Mouse (Mus musculus): ENCODE data around the gene Edem3. TPM values are rescaled to one million over a fixed set of nuclear protein-coding genes. Genes with fewer than 3 reads are reported as not detected.
A peak's percentile ranks its signal among the peaks of the same experiment; 100 is the strongest.

Gene Edem3
- polyA plus RNA-seq (2012; rRNA removed), result 3.0 and 3.6 TPM in 2 replicates

DNA sequence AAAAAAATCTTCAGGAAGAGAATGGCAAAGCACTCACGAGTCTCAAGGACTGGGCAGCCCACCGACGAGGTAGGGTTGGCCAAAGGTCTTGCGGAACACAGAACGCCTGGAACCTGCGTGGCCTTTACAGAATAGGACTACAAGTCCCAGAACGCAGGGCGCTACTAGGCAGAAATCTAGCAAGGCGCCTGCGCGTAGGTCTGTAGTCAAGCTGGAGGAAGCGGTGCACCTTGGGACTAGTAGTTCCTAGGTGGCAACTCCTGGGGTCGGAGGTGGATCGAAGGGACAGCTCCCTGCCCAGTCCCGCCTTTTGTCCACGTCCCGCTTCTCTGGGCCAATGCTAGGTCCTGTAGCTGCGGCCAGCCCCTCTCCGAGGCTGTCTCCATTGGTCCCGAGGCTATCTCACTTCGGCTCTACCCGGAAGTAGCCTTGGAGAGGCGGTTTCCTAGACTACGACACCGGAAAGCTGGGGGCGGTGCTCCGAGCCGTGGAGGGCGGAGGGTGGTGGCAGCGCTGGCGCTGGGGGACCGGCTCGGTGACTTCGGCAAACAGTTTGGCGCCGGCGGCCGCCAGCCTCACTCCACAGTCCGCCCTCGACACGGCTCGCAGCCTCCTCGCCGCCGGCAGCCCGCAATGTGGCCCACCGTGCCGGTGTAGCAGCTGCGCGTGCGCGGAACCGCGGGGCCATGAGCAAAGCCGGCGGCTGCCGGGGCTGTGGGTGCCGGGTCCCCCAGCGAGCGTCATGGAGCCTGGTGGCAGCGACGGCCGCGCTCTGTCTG, at the start of gene Edem3:
Gene Edem3, plus strand, starts transcription at position 491 of the 779 bp plus-strand sequence.
- TF ChIP-seq POLR2A (IDR thresholded peaks at IDR 0.05; ENCODE audit: control insufficient read depth, low read depth, low read length), result peak; percentile 42
- TF ChIP-seq CTCF (IDR thresholded peaks at IDR 0.05; ENCODE audit: control insufficient read depth, insufficient read depth, insufficient replicate concordance, low read depth, low read length), result no peak
- H3K27ac ChIP-seq (ENCODE audit: control insufficient read depth, insufficient read depth, low read depth, low read length), result peak within 1 kb of the TSS; percentile 95
- H3K4me3 ChIP-seq (ENCODE audit: control insufficient read depth, low read depth, low read length), result peak within 1 kb of the TSS; percentile 99
- no peaks in the 10 kb centered on the region for H3K36me3 ChIP-seq (ENCODE audit: control insufficient read depth, insufficient read depth, low read length)
- no peaks in the 10 kb centered on the region; the same call in 1 of the 2 replicates for H3K4me1 ChIP-seq (ENCODE audit: control insufficient read depth, insufficient read depth, low read length)
- H3K27me3 ChIP-seq (ENCODE audit: control insufficient read depth, insufficient read depth, low read length), result no peaks in the 10 kb centered on the region

GRCm38 (mm10) chr1:151705723-151706396, 49.3 kb upstream of the Edem3 start:
- TF ChIP-seq POLR2A (IDR thresholded peaks at IDR 0.05; ENCODE audit: control insufficient read depth, low read depth, low read length), result no peak
- peak; percentile 55; the same call in 1 of the 2 replicates for TF ChIP-seq CTCF (IDR thresholded peaks at IDR 0.05; ENCODE audit: control insufficient read depth, insufficient read depth, insufficient replicate concordance, low read depth, low read length)
- Histone ChIP-seq H3K27me3 (ENCODE audit: control insufficient read depth, insufficient read depth, low read length) (no peaks in the 10 kb centered on the region), H3K4me1 (ENCODE audit: control insufficient read depth, insufficient read depth, low read length) (peaks cover 3% of the 10 kb centered on the region), H3K36me3 (ENCODE audit: control insufficient read depth, insufficient read depth, low read length) (no peaks in the 10 kb centered on the region), H3K27ac (ENCODE audit: control insufficient read depth, insufficient read depth, low read depth, low read length) (no peak overlapping the region), H3K4me3 (ENCODE audit: control insufficient read depth, low read depth, low read length) (no peak overlapping the region)

DNA sequence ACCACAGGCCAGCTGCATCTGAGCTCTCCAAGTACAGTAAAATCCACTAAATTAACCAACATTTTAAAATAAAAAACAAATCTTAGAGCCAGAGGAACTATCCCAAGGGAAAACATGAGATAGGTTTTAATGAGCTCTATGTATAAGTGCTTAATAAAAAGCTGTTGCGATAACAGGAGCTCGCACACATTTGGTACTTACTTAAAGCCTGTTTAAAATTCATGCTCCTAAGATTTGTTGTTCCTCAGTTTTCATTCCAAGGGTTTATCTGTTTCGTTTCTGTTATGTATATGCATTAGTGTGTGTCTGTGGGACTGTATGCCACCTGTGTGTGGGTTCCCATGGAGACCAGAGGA, 48.8 kb upstream of the Edem3 start:
- no peak overlapping the region for H3K4me3 ChIP-seq (ENCODE audit: control insufficient read depth, low read depth, low read length)
- no peak overlapping the region for H3K27ac ChIP-seq (ENCODE audit: control insufficient read depth, insufficient read depth, low read depth, low read length)
- H3K36me3 ChIP-seq (ENCODE audit: control insufficient read depth, insufficient read depth, low read length), result no peaks in the 10 kb centered on the region
- H3K27me3 ChIP-seq (ENCODE audit: control insufficient read depth, insufficient read depth, low read length), result no peaks in the 10 kb centered on the region
- TF ChIP-seq POLR2A (IDR thresholded peaks at IDR 0.05; ENCODE audit: control insufficient read depth, low read depth, low read length), result no peak
- TF ChIP-seq CTCF (IDR thresholded peaks at IDR 0.05; ENCODE audit: control insufficient read depth, insufficient read depth, insufficient replicate concordance, low read depth, low read length), result no peak
- peaks cover 3% of the 10 kb centered on the region for H3K4me1 ChIP-seq (ENCODE audit: control insufficient read depth, insufficient read depth, low read length)

GRCm38 (mm10) chr1:151708966-151709733, 46.0 kb upstream of the Edem3 start:
- Histone ChIP-seq H3K4me1 (ENCODE audit: control insufficient read depth, insufficient read depth, low read length) (peaks cover 3% of the 10 kb centered on the region), H3K36me3 (ENCODE audit: control insufficient read depth, insufficient read depth, low read length) (no peaks in the 10 kb centered on the region), H3K4me3 (ENCODE audit: control insufficient read depth, low read depth, low read length) (no peak overlapping the region), H3K27me3 (ENCODE audit: control insufficient read depth, insufficient read depth, low read length) (no peaks in the 10 kb centered on the region), H3K27ac (ENCODE audit: control insufficient read depth, insufficient read depth, low read depth, low read length) (no peak overlapping the region)
- TF ChIP-seq CTCF (IDR thresholded peaks at IDR 0.05; ENCODE audit: control insufficient read depth, insufficient read depth, insufficient replicate concordance, low read depth, low read length) (no peak), POLR2A (IDR thresholded peaks at IDR 0.05; ENCODE audit: control insufficient read depth, low read depth, low read length) (no peak)

GRCm38 (mm10) chr1:151709734-151710022, 45.5 kb upstream of the Edem3 start:
- H3K4me3 ChIP-seq (ENCODE audit: control insufficient read depth, low read depth, low read length), result no peak overlapping the region
- H3K27ac ChIP-seq (ENCODE audit: control insufficient read depth, insufficient read depth, low read depth, low read length), result no peak overlapping the region
- TF ChIP-seq POLR2A (IDR thresholded peaks at IDR 0.05; ENCODE audit: control insufficient read depth, low read depth, low read length), result no peak
- TF ChIP-seq CTCF (IDR thresholded peaks at IDR 0.05; ENCODE audit: control insufficient read depth, insufficient read depth, insufficient replicate concordance, low read depth, low read length), result no peak
- peaks cover 3% of the 10 kb centered on the region for H3K4me1 ChIP-seq (ENCODE audit: control insufficient read depth, insufficient read depth, low read length)
- no peaks in the 10 kb centered on the region for H3K27me3 ChIP-seq (ENCODE audit: control insufficient read depth, insufficient read depth, low read length)
- no peaks in the 10 kb centered on the region for H3K36me3 ChIP-seq (ENCODE audit: control insufficient read depth, insufficient read depth, low read length)

DNA sequence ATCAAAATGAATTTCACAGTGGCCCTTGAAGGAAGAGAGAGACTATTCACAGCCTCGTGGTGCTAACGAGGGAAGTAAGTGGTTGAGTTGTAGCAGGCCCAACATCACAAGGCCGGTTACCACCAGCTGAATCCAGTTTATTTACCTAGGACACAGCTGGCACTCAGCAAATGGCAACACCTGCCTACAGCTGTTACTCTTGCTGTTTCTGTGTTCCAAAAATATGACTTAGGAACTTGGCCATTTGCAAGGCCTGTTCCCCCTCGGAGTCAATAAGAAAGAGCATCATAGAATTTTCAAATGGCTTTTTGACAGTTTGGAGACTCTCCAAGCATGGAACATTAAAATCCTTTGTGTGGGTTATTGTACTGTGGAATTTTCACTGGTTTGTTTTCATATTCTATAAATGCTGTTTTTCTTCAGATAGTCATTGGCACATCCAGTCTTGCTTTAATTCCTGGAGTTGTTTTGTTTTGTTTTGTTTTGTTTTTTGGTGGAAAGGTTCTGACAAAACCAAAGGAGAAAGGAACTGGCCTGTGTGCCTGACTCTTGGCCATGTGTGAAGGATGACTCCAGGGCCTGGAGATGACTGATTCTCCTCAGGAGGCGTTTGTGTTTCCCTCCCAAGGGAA, 44.6 kb upstream of the Edem3 start:
- H3K36me3 ChIP-seq (ENCODE audit: control insufficient read depth, insufficient read depth, low read length), result no peaks in the 10 kb centered on the region
- TF ChIP-seq POLR2A (IDR thresholded peaks at IDR 0.05; ENCODE audit: control insufficient read depth, low read depth, low read length) (no peak), CTCF (IDR thresholded peaks at IDR 0.05; ENCODE audit: control insufficient read depth, insufficient read depth, insufficient replicate concordance, low read depth, low read length) (no peak)
- no peak overlapping the region for H3K27ac ChIP-seq (ENCODE audit: control insufficient read depth, insufficient read depth, low read depth, low read length)
- peaks cover 3% of the 10 kb centered on the region for H3K4me1 ChIP-seq (ENCODE audit: control insufficient read depth, insufficient read depth, low read length)
- H3K4me3 ChIP-seq (ENCODE audit: control insufficient read depth, low read depth, low read length), result no peak overlapping the region
- no peaks in the 10 kb centered on the region for H3K27me3 ChIP-seq (ENCODE audit: control insufficient read depth, insufficient read depth, low read length)

Measured in testis, adult 2 months (tissue).